Mouse (Mus musculus) heart, postnatal 10 days (tissue): Measurements from ENCODE around the gene Diaph2. TPM values are rescaled to one million over a fixed set of nuclear protein-coding genes. Genes with fewer than 3 reads are reported as not detected.
"Not testable (repeated sequence)": the region's sequence is repeated elsewhere in the genome, so short reads cannot be mapped to it uniquely, and the experiment has no call there.

Experiments used
- DNase-seq, 2 experiments: peaks; one replicate each; pipeline ENCODE4 v3.0.0; 2021
- intact Hi-C: fragments of 180-260 bp; cut with DNase I; formaldehyde crosslinking; loops from one replicate; pipeline ENCODE4 v1.15.1; 2025
- total RNA-seq, 2 experiments: library from RNA; stranded (reverse); gene quantifications; 2 replicates each; pipeline ENCODE4 v1.2.3; 2021

Diaph2 gene
- total RNA-seq, 2 experiments from 2014 or later: 16.3 to 18.3 TPM

DNA sequence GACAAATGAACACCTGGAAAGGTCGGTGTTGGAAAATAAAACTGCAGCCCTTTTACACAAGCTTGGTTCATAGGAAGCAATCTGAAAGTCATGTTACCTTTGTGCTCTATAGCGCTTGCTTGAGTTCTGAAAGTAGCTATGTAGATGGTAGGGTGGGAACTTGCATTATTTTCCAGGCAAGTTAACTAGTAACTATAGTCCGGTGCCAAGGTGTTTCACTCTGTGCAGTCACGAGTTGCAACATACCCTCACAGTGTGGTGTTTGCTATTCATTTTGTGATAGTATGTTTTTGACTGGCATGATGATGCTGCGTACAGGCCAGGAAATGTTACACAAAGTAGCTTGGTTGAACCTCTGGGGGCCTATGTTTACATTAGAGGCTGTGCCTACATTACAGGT is 34.5 kb downstream of the Diaph2 start:
- intact Hi-C loops: no loop called here
- no peak for DNase-seq

DNA sequence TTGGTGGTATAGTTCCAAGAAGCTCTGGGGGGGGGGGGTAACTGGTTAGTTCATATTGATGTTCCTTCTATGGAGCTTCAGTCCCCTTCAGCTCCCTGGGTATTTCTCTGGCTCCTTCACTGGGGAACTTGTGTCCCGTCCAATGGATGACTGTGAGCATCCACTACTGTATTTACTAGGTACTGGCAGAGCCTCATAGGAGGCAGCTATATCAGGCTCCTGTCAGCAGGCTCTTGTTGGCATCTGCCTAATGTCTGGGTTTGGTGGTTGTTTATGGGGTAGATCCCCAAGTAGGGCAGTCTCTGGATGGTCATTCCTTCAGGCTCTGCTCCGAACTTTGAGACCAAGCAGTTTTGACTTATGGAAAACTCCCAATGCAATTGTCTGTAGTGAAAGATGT is 50.4 kb downstream of the Diaph2 start:
- peak; percentile 20 to 35 for DNase-seq
- intact Hi-C loops: not testable (repeated sequence)

DNA sequence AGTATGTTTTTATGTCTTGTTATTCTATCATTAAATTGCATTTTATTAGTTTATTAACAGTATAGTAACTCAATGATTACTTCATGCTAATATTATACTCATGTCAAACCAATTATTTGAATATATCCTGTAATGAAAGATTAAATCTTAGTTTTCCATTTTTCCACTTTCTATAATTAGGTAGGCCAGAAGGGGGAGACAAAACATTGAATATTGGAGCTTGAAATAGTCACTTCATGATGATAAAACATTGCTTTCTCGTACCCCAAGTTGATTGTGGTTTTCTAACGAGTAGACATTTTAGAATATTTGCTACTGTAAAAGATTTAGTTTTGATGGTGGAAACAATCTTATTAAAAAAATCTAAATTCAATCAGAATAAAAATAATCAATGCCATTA is 82.4 kb downstream of the Diaph2 start:
- intact Hi-C loops: no loop called here
- no peak for DNase-seq

DNA sequence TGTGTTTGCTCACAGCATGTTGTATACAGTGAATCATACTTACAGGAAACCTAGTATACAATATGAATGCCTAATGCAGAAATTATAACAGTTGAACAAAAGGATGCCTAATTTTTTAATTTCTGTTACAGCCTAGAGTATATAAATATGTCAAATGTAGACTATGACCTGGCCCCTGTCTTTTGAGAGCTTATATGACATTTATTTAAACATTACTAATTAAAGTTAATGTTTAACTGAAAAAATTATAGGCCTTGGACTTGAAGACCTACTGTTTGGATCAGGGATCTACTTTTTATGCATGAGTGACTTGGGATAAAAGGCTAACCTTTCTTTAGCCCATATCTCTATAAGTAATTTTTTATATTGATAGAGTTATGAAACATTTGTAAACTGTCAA is 84.3 kb downstream of the Diaph2 start:
- DNase-seq: no peak
- intact Hi-C loops: no loop called here

DNA sequence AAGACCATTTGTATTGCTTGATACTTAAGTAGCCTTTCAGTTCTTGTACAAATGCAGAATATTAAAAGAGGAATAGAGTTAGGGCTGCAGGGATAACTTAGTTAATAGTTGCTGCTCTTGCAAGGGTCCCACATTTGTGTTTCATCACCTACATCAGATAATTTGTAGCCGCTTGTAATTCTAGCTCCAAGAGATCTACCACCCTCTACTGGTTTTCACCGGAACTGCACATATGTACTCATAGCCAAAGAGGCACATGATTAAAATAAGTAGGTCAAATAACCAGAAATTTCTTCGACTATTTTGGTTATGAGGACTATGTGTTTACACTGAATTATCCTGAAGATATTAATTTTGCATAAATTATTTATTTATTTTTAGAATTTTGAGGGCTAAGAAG is 134.9 kb downstream of the Diaph2 start:
- intact Hi-C loops: loop anchor here (10.0 kb wide), 1 partner anchor 580 kb away; no protein-coding TSS in a partner anchor

DNA sequence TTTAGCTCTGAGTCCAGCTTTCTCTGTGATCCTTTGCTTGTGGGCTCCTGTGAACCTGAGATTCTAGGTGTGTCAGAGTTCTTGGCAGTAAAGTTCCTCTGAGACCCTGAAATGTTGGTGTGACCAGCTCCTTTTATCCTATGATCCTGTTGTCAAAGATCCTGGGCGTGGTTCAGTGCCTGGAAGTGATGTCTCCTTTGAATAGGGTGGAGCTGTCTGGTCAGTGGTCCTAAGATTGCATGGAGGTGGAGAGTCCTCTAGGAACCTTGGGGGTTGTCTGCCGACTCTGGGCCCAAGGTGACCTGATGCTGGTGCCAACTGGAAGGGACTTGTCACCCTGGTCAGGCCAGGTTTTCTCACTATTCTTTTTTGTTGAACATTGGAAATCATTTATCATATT is 176.3 kb downstream of the Diaph2 start:
- intact Hi-C loops: no loop called here
- DNase-seq: no peak

More for the DNA sequence above, 134.9 kb downstream of the Diaph2 start:
- peak; percentile 14 to 41 for DNase-seq

DNA sequence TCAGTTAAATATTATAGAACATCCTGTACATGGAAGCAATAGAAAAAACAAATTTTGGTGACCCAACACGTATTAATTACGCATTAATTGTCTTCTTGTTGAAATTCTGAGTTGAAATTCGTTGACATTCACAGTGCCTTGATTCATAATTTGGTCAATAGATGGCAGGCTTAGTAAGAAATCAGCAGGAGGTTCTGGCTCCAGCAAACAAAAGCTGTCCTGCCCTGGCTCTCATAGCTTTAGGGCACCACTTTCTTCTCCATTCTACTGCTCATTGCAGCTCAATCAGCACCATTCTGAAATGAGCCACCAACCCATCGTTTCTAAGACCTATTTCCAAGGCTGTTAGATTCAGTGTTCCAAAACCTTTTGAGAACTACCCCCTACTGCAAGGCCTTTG is 225.3 kb downstream of the Diaph2 start:
- intact Hi-C loops: no loop called here
- DNase-seq: peak; percentile 4 to 6

DNA sequence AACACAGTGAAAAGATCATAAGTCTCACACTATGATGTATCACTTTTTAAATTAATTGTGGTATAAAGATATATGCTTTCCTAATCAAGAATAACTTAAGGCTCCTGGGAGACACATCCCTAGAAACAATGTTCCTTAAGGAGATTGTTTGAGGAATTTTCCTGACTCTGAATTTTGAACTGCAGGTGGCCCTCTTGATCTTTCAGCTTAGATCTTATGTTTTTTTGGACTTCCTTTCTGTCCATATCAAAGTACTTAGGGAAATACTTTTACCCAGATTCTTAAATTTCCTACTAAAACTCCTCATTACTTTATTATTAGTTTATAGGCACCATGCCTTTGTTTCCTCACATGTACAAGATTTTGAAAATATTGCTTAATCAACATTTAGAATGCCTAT is 258.7 kb downstream of the Diaph2 start:
- no peak for DNase-seq
- intact Hi-C loops: no loop called here

DNA sequence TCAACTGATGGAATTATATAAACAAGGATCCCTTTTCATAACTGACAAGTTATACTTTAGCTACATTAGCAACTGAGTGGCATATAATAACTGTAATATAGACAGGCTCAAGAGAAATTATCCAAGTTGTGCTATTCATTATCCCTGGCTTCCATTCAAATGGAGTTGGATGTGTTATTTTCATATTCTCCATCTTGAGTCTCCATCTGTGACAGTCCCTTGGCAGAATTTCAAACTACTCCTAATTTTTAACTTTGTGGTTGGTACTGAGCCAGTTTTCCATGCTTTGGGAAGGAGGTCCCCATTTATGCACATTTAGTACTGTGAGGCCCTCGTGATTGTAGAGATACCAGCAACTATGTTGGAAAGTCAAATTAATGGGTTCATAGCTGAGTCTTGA is 270.2 kb downstream of the Diaph2 start:
- DNase-seq: no peak
- intact Hi-C loops: no loop called here

DNA sequence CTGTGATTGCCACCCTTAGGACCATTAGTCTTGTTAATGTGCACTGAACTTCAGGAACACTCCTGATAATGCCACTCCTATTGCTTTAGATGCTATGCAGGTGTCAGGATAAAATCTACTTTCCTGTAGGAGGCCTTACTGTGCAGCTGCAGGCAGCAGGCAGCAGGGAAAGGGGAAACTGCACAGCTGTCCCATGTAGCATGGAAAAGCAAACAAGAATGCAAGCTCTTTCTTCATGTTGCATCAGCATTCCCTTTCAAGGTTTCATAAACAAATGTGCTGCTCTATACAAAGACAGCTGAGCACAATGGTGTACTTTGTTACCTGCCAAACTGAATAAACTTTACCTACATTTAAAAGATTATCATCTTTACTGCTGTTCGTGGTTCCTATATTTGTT is 295.0 kb downstream of the Diaph2 start:
- no peak for DNase-seq
- intact Hi-C loops: no loop called here

DNA sequence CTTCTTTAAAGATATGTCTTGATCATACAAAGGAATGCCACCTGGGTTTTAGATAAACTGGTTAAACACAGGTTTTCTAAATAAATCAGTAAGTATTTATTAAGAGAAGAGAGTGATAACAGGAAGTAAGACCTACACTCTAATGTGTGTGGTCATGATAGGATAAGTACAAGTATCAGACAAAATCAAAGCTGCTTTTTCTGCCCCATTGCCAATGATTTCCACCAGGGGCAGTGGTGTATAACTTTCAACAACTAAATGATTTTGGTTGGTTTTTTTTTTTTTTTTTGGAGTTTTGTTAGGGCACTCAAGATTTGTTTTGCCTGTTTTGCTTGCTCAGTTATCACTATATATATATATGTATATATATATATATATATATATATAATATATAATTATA is 399.7 kb downstream of the Diaph2 start:
- DNase-seq: no peak
- intact Hi-C loops: no loop called here

DNA sequence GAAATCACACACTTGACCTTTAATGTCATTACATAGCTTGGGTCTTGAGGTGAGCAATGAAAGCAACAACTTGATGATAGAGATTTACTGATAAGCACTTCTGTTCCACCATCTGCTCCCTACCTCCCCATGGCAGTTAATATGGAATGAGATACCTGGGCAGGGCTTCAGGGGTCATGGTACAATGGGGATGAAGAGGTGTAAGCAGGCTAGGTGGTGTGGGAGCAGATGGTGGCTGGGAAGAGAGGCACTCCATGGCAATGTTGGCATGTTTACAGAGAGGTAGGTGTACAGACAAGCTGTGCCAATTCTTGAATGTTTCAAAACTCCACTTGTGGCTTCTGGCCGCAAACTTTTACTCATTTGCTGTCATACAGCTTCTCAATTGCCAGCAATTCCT is 402.6 kb downstream of the Diaph2 start:
- intact Hi-C loops: no loop called here
- no peak for DNase-seq

DNA sequence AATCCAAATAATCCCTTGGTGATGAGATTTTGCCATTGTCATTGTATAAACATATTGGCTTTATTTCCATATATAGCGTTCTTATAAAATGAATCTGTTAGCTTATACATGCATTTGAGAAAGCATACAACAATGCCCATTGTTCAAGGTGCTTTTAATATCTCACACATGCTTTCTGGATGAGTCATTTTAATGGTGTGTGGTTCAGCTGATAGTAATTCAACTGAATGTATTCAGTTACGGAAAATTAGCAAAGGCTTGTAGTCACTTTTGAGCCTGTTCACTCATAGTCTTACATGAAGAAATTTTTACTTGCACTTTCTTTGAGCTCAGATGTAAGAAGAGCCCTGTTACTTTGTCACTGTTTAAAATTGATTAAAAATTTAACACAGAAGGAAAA is 423.6 kb downstream of the Diaph2 start:
- intact Hi-C loops: no loop called here
- no peak for DNase-seq

DNA sequence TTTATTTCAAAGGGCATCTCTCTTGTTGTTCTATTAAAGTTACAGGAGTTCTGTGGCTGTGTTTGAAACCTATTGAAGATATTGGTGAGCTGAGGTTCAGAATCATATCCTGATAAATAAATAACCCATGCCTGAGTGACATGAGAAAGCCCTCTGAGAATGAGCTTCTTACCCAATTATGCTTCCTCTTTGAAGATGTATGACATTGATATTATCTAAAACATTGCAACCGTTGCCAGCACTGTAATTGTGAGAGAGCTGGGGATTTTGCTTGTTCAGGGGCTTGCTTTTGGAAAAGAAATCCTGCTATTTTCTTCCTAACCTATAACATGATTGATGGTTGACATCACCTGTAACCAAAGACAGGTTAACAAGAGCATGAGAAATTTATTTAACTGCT is 438.3 kb downstream of the Diaph2 start:
- intact Hi-C loops: no loop called here
- no peak for DNase-seq

DNA sequence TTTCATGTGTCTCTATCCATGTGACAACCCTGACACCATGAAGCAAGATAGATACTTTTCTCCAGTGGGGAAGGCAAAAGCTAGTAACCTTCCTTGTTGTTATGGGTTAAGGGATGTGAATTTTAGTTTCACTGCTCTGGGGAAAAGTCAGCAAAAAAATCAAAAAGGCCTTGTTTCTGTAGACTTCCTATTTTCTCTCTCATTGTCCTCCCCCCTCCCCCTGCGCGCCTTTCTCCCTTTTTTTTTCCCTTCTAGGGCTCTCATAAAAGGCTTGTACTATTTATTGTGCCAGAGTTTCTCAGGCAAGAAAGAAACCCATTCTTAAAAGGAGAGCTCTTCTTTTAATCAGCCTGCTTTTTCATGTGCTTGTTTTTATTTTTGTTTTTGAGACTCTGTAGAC is 438.9 kb downstream of the Diaph2 start:
- intact Hi-C loops: no loop called here
- no peak for DNase-seq

DNA sequence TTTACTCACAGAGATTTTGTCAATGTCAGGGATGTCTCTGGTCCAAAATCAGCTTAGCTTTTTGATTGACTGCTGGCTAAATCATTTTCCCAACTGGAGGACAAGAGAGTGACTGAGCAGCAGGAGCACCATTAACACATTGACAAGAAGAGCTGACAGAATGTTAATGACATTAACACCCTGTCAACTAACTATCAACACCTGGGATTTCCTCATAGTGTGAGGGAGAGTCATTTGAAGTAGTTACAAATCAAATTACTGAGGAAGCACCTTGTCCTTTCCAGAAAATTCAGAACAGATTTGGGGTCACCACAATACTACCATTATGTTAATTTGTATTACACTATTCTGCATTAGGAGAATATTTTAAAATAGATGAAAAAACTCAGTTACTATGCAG is 439.7 kb downstream of the Diaph2 start:
- intact Hi-C loops: no loop called here
- no peak for DNase-seq

DNA sequence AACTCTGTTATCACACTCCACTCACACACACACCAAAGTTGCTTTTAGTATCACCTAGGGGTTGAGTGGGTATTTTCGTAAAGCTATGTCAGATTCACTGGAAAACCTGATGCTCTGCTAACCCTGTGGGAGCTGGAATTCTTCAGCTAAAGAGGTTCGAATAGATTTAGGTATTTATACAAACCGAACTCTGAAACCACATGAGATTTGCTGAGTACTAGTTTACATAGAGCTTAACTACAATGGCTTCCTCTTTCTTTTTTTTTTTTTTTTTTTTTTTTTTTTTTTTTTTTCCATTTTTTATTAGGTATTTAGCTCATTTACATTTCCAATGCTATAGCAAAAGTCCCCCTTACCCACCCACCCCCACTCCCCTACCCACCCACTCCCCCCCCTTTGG is 447.9 kb downstream of the Diaph2 start:
- intact Hi-C loops, DNase-seq: not testable (repeated sequence)

DNA sequence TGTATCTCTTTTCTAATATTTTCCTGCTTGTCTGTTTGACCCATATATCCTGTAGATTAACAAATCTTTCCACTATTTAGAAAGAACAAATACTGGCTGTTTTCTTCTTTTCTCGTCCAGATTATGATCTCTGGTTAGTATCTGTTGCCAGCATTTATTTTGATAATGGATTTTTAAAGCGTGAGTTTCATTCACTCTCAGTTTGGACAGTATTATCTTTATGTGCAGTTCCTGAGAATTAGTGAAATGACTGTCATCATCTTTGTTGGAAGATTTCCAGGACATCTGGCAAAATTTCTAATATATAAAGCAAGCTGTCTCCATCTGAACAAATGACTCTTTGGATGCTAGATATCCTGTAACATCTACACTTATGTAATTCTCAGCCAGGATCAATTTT is 455.7 kb downstream of the Diaph2 start:
- intact Hi-C loops: no loop called here
- DNase-seq: no peak

DNA sequence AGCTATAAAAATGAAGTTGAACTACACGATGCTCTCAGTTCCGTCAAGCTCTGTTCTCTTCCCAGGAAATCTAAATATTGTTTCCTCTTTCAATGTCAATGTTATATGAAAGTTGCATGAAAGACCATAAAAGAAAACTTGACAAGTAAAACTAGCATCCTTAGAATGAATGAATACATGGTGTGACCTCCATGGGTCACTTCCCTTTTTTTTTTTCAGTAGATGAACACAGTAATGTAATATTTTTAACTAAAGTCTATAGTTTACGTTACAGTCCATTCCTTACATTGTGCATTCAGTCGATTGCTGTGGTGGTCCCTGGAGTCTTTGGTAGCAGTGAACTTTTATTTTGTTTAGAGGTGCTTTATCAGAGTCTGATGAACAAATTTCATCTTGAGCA is 462.7 kb downstream of the Diaph2 start:
- intact Hi-C loops: no loop called here
- no peak for DNase-seq

DNA sequence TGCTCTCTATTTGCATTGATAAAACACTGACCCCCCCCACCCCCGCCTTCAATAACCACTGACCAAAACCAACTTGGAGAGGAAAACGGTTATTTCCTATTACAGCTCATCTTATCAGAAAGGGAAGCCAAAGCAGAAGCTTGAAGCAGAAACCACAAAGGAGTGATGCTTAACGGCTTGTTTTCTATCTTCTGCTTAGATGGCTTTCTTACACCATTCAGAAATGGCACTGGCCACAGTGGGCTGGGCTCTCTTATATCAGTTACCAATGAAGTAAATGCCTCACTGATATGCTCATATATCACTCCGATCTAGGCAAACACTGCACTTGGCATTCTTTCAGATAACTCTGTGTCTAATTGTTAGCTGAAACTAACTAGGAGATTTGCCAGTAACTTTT is 463.2 kb downstream of the Diaph2 start:
- intact Hi-C loops: no loop called here

DNA sequence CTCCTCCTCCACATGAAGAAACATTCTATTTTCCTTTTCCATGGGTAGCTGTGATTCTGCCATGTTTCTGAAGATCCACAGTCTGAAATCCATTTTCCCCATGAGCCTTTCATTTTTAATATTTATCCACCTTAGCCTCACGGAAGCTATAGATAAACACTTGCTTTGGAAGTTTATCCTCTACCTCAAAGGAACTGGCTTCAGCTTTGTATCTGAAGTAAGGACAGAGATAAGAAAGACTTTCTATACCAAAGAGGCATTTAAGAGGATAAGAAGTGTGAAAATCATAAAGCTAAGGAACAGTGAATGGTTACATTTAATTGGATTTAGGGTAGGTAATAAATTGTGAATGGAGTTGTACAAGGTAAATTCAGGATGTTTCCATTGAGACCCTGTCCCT is 480.5 kb downstream of the Diaph2 start:
- intact Hi-C loops: no loop called here
- no peak for DNase-seq

More for the DNA sequence above, 463.2 kb downstream of the Diaph2 start:
- DNase-seq: no peak

DNA sequence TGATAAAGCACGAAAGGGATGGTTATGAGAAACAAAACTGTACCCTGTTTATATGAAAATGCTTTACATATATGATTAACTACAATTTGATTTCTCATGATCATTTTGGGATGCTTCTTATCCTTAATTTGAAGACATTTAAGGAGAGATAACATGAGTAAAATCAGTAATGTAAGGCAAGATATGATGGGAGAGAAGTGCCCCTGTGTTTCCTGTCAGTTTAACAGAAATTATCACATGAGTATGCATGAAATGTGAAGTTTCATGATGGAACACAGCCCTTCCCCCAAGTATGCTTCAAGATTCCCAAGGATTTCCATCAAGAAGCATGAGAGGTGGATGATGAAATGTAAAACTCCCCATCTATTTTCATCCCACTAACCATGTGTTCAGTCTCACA is 485.6 kb downstream of the Diaph2 start:
- intact Hi-C loops: no loop called here
- DNase-seq: no peak

DNA sequence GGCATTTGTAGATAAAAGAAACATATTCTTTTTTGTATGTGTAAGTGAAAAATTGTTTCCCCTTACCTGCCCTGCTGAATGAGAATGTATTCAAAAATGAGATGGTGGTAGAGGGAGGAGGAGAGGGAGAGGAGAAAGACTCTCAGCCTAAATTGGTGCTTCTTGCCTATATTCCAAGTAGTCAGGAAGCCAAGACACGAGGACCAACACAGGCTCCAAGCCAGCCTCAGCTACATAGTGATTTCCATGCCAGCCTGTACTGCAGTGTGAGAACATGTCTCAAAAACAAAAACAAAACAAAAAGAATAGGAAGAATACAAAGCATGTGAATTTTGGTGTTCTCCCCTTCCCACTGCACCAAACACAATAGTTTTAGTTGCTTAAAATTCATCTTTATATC is 497.1 kb downstream of the Diaph2 start:
- no peak for DNase-seq
- intact Hi-C loops: no loop called here

DNA sequence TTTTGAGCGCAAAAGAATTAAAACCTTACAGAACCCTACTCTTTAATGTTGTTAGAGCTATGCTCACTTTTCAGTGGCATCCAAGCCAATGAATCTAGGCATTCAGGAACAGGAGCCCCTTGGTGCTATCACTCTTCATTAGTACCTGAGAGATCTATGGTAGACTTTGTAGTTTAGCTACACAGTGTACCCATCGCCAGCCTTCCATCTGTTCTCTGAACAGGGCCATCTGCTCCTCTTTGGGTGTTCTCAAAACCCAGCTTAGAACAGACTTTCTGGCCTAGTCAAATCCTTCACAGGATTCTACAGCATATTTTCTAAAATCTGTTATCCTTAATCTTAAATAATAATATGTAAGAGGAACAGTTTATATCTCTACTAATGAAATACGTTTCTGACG is 504.1 kb downstream of the Diaph2 start:
- intact Hi-C loops: no loop called here
- no peak for DNase-seq
